Mouse (Mus musculus) hindbrain, embryonic 11.5 days (tissue): ENCODE data around the gene Defa36. TPM values are rescaled to one million over a fixed set of nuclear protein-coding genes. Genes with fewer than 3 reads are reported as not detected.
"Not testable (repeated sequence)": the region's sequence is repeated elsewhere in the genome, so short reads cannot be mapped to it uniquely, and the experiment has no call there.

Source experiments
- ATAC-seq: fragments of 200-750 bp; cut with Nextera tagmentation; 2 replicates; pipeline ENCODE4 v1.8.0; 2017; ENCODE audit warnings: mild to moderate bottlenecking, moderate TSS enrichment, moderate library complexity; ENCODE audit not compliant: low FRiP score
- DNase-seq: peaks from one replicate; pipeline ENCODE4 v3.0.0-alpha.2; 2015; ENCODE audit warnings: low spot score
- H3K27ac ChIP-seq: fragments of 300-500 bp; sonication (generic); 2 replicates; pipeline ENCODE4 v1.5.1; 2014; ENCODE audit warnings: mild to moderate bottlenecking, low read depth, low read length
- H3K27me3 ChIP-seq: fragments of 300-500 bp; sonication (generic); 2 replicates; pipeline ENCODE4 v1.6.1; 2014; ENCODE audit warnings: mild to moderate bottlenecking, low read length, moderate library complexity, mixed read lengths; ENCODE audit not compliant: control insufficient read depth, insufficient read depth
- H3K36me3 ChIP-seq: fragments of 300-500 bp; sonication (generic); 2 replicates; pipeline ENCODE4 v1.6.1; 2014; ENCODE audit warnings: mild to moderate bottlenecking, low read length, moderate library complexity, mixed read lengths; ENCODE audit not compliant: control insufficient read depth, insufficient read depth
- H3K4me1 ChIP-seq: fragments of 300-500 bp; sonication (generic); replicated peaks from 2 replicates; pipeline ENCODE4 v1.6.1; 2014; ENCODE audit warnings: low read length, mixed read lengths; ENCODE audit not compliant: control insufficient read depth, insufficient read depth
- H3K4me2 ChIP-seq: fragments of 300-500 bp; sonication (generic); replicated peaks from 2 replicates; pipeline ENCODE4 v1.6.1; 2014; ENCODE audit warnings: mild to moderate bottlenecking, low read depth, low read length
- H3K4me3 ChIP-seq: fragments of 300-500 bp; sonication (generic); 2 replicates; pipeline ENCODE4 v1.5.1; 2014; ENCODE audit warnings: low read depth, low read length
- H3K9ac ChIP-seq: fragments of 300-500 bp; sonication (generic); 2 replicates; pipeline ENCODE4 v1.6.1; 2014; ENCODE audit warnings: low read depth, low read length
- H3K9me3 ChIP-seq: fragments of 300-500 bp; sonication (generic); 2 replicates; pipeline ENCODE4 v1.6.1; 2016; ENCODE audit warnings: low read length; ENCODE audit not compliant: control insufficient read depth
- WGBS: fragments of 180-500 bp; shearing (Covaris S2); extraction: QIAGEN DNeasy Blood & Tissue Kit; methylation state at CpG from one replicate; pipeline ENCODE4 v1.1.7; 2014; 5-methylcytosine and 5-hydroxymethylcytosine counted together
- polyA plus RNA-seq: library from polyadenylated mRNA; unstranded; fragments of >200 nt; fragmentation: Nextera tagmentation; extraction: Ambion mirVana; gene quantifications from 2 replicates; pipeline ENCODE4 v1.2.1, GENCODE M21; 2014

The Defa36 gene
- not detected in 2 replicates for polyA plus RNA-seq

GRCm38 (mm10) chr8:21427111-21427510 lies at the start of gene Defa36:
Defa36 (plus strand) TSS chr8:21427411.
- ATAC-seq, result not testable (repeated sequence)

GRCm38 (mm10) chr8:21378215-21378614 lies 49.0 kb upstream of the Defa36 start, which contains the start of gene Defa2:
Defa2 (plus strand) TSS chr8:21378515.
- not testable (repeated sequence) for H3K4me1 ChIP-seq, H3K9me3 ChIP-seq, H3K4me2 ChIP-seq, H3K9ac ChIP-seq, DNase-seq, H3K27ac ChIP-seq, H3K36me3 ChIP-seq, H3K4me3 ChIP-seq, ATAC-seq, H3K27me3 ChIP-seq
- WGBS, result no CpG with 5 or more reads among the region's 2 CpGs

More at GRCm38 (mm10) chr8:21427111-21427510, at the start of gene Defa36:
- DNase-seq, H3K27me3 ChIP-seq, H3K4me2 ChIP-seq, H3K9me3 ChIP-seq, H3K9ac ChIP-seq, H3K4me1 ChIP-seq, H3K4me3 ChIP-seq, H3K36me3 ChIP-seq, H3K27ac ChIP-seq: not testable (repeated sequence)
- WGBS, result no CpG with 5 or more reads among the region's 1 CpGs

- not testable (repeated sequence) for ATAC-seq, H3K27me3 ChIP-seq, H3K27ac ChIP-seq, H3K4me2 ChIP-seq, H3K9me3 ChIP-seq, H3K4me3 ChIP-seq, DNase-seq, H3K36me3 ChIP-seq, H3K4me1 ChIP-seq, H3K9ac ChIP-seq
- no CpG with 5 or more reads among the region's 2 CpGs for WGBS
These were observed 35.7 kb upstream of the Defa36 start, which contains the start of gene Defa33 for GRCm38 (mm10) chr8:21391511-21391910. Defa33 (plus strand) TSS chr8:21391811.

GRCm38 (mm10) chr8:21456460-21456859 lies 29.2 kb downstream of the Defa36 start, which contains the start of gene Gm7849:
Gm7849 (minus strand) TSS chr8:21456560.
- whole genome bisulfite sequencing, result no CpG with 5 or more reads among the region's 1 CpGs
- H3K27ac ChIP-seq, H3K9ac ChIP-seq, H3K4me2 ChIP-seq, H3K4me1 ChIP-seq, ATAC-seq, H3K4me3 ChIP-seq, H3K27me3 ChIP-seq, DNase-seq, H3K36me3 ChIP-seq, H3K9me3 ChIP-seq: not testable (repeated sequence)

Other genes starting within 250 kb of the Defa36 start
- not detected in 2 replicates for gene Defa31, start 235.8 kb upstream of the Defa36 start, polyA plus RNA-seq
- not detected in 2 replicates for gene Gm15293, start 225.8 kb upstream of the Defa36 start, polyA plus RNA-seq
- not detected in 2 replicates for gene Gm15292, start 177.7 kb upstream of the Defa36 start, polyA plus RNA-seq
- gene Defa27, start 111.9 kb upstream of the Defa36 start, polyA plus RNA-seq, result not detected in 2 replicates
- not detected in 2 replicates for gene Defa29, start 100.4 kb upstream of the Defa36 start, polyA plus RNA-seq
- gene Defa2, start 48.9 kb upstream of the Defa36 start, polyA plus RNA-seq, result not detected in 2 replicates
- not detected in 2 replicates for gene Defa33, start 35.6 kb upstream of the Defa36 start, polyA plus RNA-seq
- not detected in 2 replicates for gene Gm7849, start 29.1 kb downstream of the Defa36 start, polyA plus RNA-seq
- not detected in 2 replicates for gene Defa20, start 81.8 kb downstream of the Defa36 start, polyA plus RNA-seq
- not detected in 2 replicates for gene Defa32, start 101.6 kb downstream of the Defa36 start, polyA plus RNA-seq
- gene Defa37, start 138.0 kb downstream of the Defa36 start, polyA plus RNA-seq, result not detected in 2 replicates
- gene Defa28, start 155.6 kb downstream of the Defa36 start, polyA plus RNA-seq, result not detected in 2 replicates
- gene Gm7861, start 167.1 kb downstream of the Defa36 start, polyA plus RNA-seq, result not detected in 2 replicates
- not detected in 2 replicates for gene Defa26, start 190.8 kb downstream of the Defa36 start, polyA plus RNA-seq
- not detected in 2 replicates for gene Defa17, start 228.4 kb downstream of the Defa36 start, polyA plus RNA-seq
- not detected in 2 replicates for gene Defa34, start 238.4 kb downstream of the Defa36 start, polyA plus RNA-seq